Mouse (Mus musculus) limb, embryonic 10.5 days (tissue): ENCODE data around the gene Try10. TPM values are rescaled to one million over a fixed set of nuclear protein-coding genes. Genes with fewer than 3 reads are reported as not detected.
"Not testable (repeated sequence)": the region's sequence is repeated elsewhere in the genome, so short reads cannot be mapped to it uniquely, and the experiment has no call there.

Experiments
- DNase-seq: peaks from one replicate; pipeline ENCODE4 v3.0.0-alpha.2; 2017; ENCODE audit warnings: low spot score
- H3K27ac ChIP-seq: fragments of 300-500 bp; sonication (generic); 2 replicates; pipeline ENCODE4 v1.5.1; 2016; ENCODE audit warnings: mild to moderate bottlenecking
- H3K27me3 ChIP-seq: fragments of 300-500 bp; sonication (generic); 2 replicates; pipeline ENCODE4 v1.6.1; 2016; ENCODE audit warnings: low read depth, mild to moderate bottlenecking; ENCODE audit not compliant: poor library complexity, severe bottlenecking
- H3K36me3 ChIP-seq: fragments of 300-500 bp; sonication (generic); 2 replicates; pipeline ENCODE4 v1.6.1; 2016; ENCODE audit warnings: mild to moderate bottlenecking, moderate library complexity
- H3K4me1 ChIP-seq: fragments of 300-500 bp; sonication (generic); 2 replicates; pipeline ENCODE4 v1.6.1; 2016
- H3K4me3 ChIP-seq: fragments of 300-500 bp; sonication (generic); 2 replicates; pipeline ENCODE4 v1.5.1; 2016; ENCODE audit warnings: mild to moderate bottlenecking, moderate library complexity
- H3K9me3 ChIP-seq: fragments of 300-500 bp; sonication (generic); replicated peaks from 2 replicates; pipeline ENCODE4 v1.6.1; 2016; ENCODE audit warnings: mild to moderate bottlenecking
- WGBS: fragments of 180-500 bp; shearing (Covaris S2); methylation state at CpG from one replicate; pipeline ENCODE4 v1.1.7; 2016; 5-methylcytosine and 5-hydroxymethylcytosine counted together
- polyA plus RNA-seq: library from polyadenylated mRNA; unstranded; fragments of >200 nt; fragmentation: Nextera tagmentation; extraction: Ambion mirVana; gene quantifications from 2 replicates; pipeline ENCODE4 v1.2.1, GENCODE M21; 2016

Gene Try10
- not detected in 2 replicates for polyA plus RNA-seq

DNA sequence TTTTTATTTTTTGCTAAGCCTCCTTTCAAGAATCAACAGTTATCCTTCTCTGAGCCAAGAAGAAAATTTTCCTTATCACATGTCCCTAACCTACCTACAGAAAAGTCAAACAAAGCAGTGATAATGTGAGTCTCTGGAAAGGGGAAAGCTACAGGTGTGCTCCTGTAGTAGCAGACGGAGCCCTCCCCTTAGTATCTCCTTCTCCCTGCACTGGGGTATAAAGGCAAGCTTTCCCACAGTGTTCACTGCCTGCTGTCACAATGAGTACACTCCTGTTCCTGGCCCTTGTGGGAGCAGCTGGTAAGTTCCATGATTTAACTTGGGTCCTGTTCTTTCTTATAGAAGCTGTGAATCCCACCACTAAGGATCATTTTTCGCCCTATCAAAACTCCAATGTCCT, at the start of gene Try10:
Gene Try10 (plus strand): TSS at position 174 of the 400 bp plus-strand sequence.
- Histone ChIP-seq H3K27ac (no peak within 1 kb of the TSS), H3K4me3 (no peak within 1 kb of the TSS), H3K27me3 (no peaks in the 10 kb centered on the region), H3K9me3 (no peaks in the 10 kb centered on the region), H3K36me3 (no peaks in the 10 kb centered on the region), H3K4me1 (no peaks in the 10 kb centered on the region)
- DNase-seq, result no peak
- 83% methylated on average over 2 of the region's 2 CpGs for WGBS

DNA sequence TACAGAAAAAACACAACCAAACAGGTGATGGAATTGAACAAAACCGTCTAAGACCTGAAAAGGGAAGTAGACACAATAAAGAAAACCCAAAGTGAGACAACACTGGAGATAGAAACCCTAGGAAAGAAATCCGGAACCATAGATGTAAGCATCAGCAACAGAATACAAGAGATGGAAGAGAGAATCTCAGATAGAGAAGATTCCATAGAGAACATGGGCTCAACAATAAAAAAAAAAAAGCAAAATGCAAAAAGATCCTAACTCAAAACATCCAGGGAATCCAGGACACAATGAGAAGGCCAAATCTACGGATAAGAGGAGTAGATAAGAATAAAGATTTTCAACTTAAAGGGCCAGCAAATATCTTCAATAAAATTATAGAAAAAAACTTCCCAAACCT, 37.2 kb upstream of the Try10 start, which contains the start of gene Try5:
Gene Try5 (minus strand): TSS at position 101 of the 400 bp plus-strand sequence.
- H3K27ac ChIP-seq, H3K27me3 ChIP-seq, H3K36me3 ChIP-seq, DNase-seq, H3K4me3 ChIP-seq, H3K4me1 ChIP-seq, H3K9me3 ChIP-seq: not testable (repeated sequence)
- WGBS, result 83% methylated on average over 3 of the region's 3 CpGs

DNA sequence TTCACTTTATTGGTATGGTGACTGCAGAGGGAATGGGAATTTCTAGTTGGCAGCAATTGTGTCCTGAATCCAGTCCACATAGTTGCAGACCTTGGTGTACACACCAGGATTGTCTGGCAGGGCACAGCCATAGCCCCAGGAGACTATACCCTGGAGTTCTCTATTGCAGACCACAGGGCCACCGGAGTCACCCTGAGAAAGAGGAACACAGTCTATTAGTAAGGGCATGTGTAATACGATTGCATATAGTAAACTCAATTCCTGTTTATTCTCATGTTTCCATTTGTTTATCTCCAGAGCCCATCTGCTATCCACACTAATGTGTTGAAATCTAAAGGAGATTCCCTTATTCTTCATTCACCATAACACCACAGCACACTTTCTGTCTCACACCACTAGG, 19.9 kb downstream of the Try10 start:
- WGBS, result 81% methylated on average over 2 of the region's 2 CpGs
- not testable (repeated sequence) for H3K4me3 ChIP-seq, H3K9me3 ChIP-seq, H3K4me1 ChIP-seq, H3K27me3 ChIP-seq, DNase-seq, H3K27ac ChIP-seq, H3K36me3 ChIP-seq

DNA sequence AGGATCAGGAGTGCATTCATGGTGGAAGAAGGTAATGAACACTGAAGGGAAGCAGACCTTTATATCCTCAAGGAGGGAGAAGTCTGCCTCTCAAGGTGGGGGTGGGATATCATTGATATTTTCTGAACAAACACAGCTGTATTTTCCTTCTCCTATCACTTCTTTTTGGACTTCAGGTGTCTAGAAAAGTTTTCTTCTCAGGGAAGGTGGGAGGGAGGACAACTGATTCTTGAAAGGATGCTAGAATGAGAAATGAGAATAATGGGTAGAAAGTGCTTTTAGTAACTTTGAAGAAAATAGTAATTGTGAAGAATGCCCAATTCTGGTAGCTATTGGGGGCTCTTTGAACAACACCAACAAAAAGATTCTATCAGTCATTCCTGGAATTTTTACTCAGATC, 23.7 kb downstream of the Try10 start, which contains the start of gene Prss3:
Gene Prss3 (minus strand): TSS at position 101 of the 400 bp plus-strand sequence.
- H3K4me3 ChIP-seq, H3K4me1 ChIP-seq, DNase-seq, H3K9me3 ChIP-seq, H3K36me3 ChIP-seq, H3K27ac ChIP-seq, H3K27me3 ChIP-seq: not testable (repeated sequence)

DNA sequence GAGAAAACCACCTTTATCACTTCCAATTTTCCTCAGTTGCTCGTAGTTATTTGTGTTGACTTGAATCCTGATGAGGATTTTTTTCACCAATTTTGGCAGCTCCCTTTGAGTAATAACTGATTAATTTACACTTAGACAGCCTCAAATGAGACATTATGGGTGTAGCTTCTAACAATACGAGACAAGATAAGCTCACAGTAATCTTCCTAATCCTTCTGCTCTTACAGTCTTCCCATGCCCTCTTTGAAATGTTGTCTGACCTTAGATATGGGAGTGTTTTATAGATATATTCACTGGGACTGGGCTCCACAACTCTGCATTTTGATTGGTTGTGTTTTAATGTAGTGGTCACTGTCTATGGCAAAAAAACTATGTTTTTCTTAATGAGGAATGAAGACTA, 32.9 kb downstream of the Try10 start:
- DNase-seq, result no peak

DNA sequence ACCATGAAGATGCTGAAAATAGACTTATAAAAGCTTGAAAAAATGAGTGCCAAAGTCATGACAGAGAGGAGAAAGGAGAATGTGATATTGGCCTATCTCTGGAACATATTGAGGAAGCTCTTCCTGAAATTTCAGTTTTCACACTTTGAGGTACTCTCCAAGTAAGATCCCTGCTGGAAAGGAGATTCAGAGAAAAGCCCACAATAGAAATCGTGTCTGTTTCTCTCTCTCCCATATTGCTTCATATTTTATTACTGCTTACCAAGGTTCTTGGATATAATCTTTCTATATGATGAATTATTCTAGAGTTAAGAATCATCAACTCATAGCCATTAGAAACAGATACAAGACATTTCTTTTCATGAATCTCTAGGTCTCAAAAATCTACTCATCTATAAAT, 37.7 kb downstream of the Try10 start:
- 81% methylated on average over 1 of the region's 1 CpGs for WGBS

More for the DNA sequence above, 32.9 kb downstream of the Try10 start:
- H3K4me1 ChIP-seq, result no peaks in the 10 kb centered on the region
- no peak overlapping the region for H3K27ac ChIP-seq
- no peak overlapping the region for H3K4me3 ChIP-seq
- H3K27me3 ChIP-seq, result no peaks in the 10 kb centered on the region
- 86% methylated on average over 2 of the region's 2 CpGs for WGBS
- no peaks in the 10 kb centered on the region for H3K36me3 ChIP-seq
- H3K9me3 ChIP-seq, result no peaks in the 10 kb centered on the region

DNA sequence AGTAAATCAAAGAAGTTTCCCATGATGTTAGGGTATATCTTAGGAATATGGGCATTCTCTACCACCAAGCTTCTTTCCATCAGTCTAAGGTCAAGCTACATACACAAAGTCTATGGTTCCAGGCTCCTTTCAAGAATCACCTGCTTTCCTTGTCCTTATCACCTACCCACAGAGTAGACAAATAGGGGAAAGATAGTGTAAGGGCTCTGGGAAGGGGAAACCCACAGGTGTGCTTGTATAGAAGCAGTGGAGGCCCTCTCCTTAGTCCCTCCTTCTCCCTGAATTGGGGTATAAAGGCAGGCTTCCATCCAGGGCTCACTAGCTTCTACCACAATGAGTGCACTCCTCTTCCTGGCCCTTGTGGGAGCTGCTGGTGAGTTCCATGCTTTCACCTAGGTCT, 38.2 kb downstream of the Try10 start, which contains the start of gene Gm5771:
Gene Gm5771 (plus strand): TSS at position 301 of the 400 bp plus-strand sequence.
- H3K36me3 ChIP-seq, H3K9me3 ChIP-seq, DNase-seq: not testable (repeated sequence)

More for the DNA sequence above, 37.7 kb downstream of the Try10 start:
- H3K4me1 ChIP-seq, H3K36me3 ChIP-seq, H3K4me3 ChIP-seq, H3K9me3 ChIP-seq, H3K27me3 ChIP-seq, DNase-seq, H3K27ac ChIP-seq: not testable (repeated sequence)

More for the DNA sequence above, 38.2 kb downstream of the Try10 start, which contains the start of gene Gm5771:
- not testable (repeated sequence) for H3K27me3 ChIP-seq, H3K27ac ChIP-seq, H3K4me3 ChIP-seq, H3K4me1 ChIP-seq

Other genes starting within 250 kb of the Try10 start
- not detected in 2 replicates for gene Try4, start 51.8 kb upstream of the Try10 start, polyA plus RNA-seq
- not detected in 2 replicates for gene Try5, start 37.3 kb upstream of the Try10 start, polyA plus RNA-seq
- not detected in 2 replicates for gene Prss3, start 23.6 kb downstream of the Try10 start, polyA plus RNA-seq
- gene Gm5771, start 38.3 kb downstream of the Try10 start, polyA plus RNA-seq, result not detected in 2 replicates
- not detected in 2 replicates for gene Gm10334, start 92.0 kb downstream of the Try10 start, polyA plus RNA-seq
- gene Prss1, start 104.8 kb downstream of the Try10 start, polyA plus RNA-seq, result not detected in 2 replicates
- not detected in 2 replicates for gene Prss2, start 167.7 kb downstream of the Try10 start, polyA plus RNA-seq